Mouse (Mus musculus): ENCODE data around the gene Srprb. TPM values are rescaled to one million over a fixed set of nuclear protein-coding genes. Genes with fewer than 3 reads are reported as not detected.

Gene Srprb
- polyA plus RNA-seq, 2 experiments, result 17.1 to 18.4 TPM

GRCm38 (mm10) chr9:103239471-103239870 is 37.5 kb upstream of the Srprb start:
- TF ChIP-seq EP300 (IDR thresholded peaks at IDR 0.05; ENCODE audit: low read depth) (no peak), CTCF (IDR thresholded peaks at IDR 0.05; ENCODE audit: low read depth) (no peak)
- H3K4me3 ChIP-seq (ENCODE audit: insufficient read depth in 1 of 2, low read depth in 2 of 2, low read length in 2 of 2), result no peak overlapping the region
- no peaks in the 10 kb centered on the region for H3K36me3 ChIP-seq (replicated peaks; ENCODE audit: control insufficient read depth, insufficient read depth, low read depth)
- H3K27me3 ChIP-seq (ENCODE audit: control insufficient read depth, insufficient read depth, low read length), result no peaks in the 10 kb centered on the region
- peaks cover 0 to 18% of the 10 kb centered on the region in 2 experiments; a peak in 2 of 4 replicates for H3K4me1 ChIP-seq (replicated peaks; ENCODE audit: control insufficient read depth in 2 of 2, insufficient read depth in 2 of 2, low read length in 1 of 2)
- no peak overlapping the region for H3K27ac ChIP-seq
- no peaks in the 10 kb centered on the region for H3K9me3 ChIP-seq (ENCODE audit: control insufficient read depth, low read length)
- no peak overlapping the region for H3K9ac ChIP-seq (replicated peaks)
- DNase-seq (ENCODE audit: low read depth in 3 of 3, low spot score in 3 of 3) (no peak), ATAC-seq (ENCODE audit: insufficient read depth) (no peak)
- no peak overlapping the region for H3K4me2 ChIP-seq (ENCODE audit: low read depth)
- WGBS (ENCODE audit: insufficient replicate concordance), result 72% methylated on average over 6 of the region's 6 CpGs

- DNase-seq (ENCODE audit: low read depth in 3 of 3, low spot score in 3 of 3) (no peak), ATAC-seq (ENCODE audit: insufficient read depth) (peak; percentile 48; the same call in 1 of the 2 replicates)
- Histone ChIP-seq H3K27me3 (ENCODE audit: control insufficient read depth, insufficient read depth, low read length) (no peaks in the 10 kb centered on the region), H3K4me2 (ENCODE audit: low read depth) (no peak overlapping the region), H3K9me3 (ENCODE audit: control insufficient read depth, low read length) (no peaks in the 10 kb centered on the region), H3K4me3 (ENCODE audit: insufficient read depth in 1 of 2, low read depth in 2 of 2, low read length in 2 of 2) (no peak overlapping the region), H3K9ac (replicated peaks) (no peak overlapping the region), H3K27ac (peak overlapping the region; percentile 47), H3K4me1 (replicated peaks; ENCODE audit: control insufficient read depth in 2 of 2, insufficient read depth in 2 of 2, low read length in 1 of 2) (peaks cover 0 to 28% of the 10 kb centered on the region in 2 experiments; a peak in 2 of 4 replicates), H3K36me3 (replicated peaks; ENCODE audit: control insufficient read depth, insufficient read depth, low read depth) (no peaks in the 10 kb centered on the region)
- 50% methylated on average over 7 of the region's 7 CpGs for WGBS (ENCODE audit: insufficient replicate concordance)
- no peak for TF ChIP-seq CTCF (IDR thresholded peaks at IDR 0.05; ENCODE audit: low read depth)
- no peak for TF ChIP-seq EP300 (IDR thresholded peaks at IDR 0.05; ENCODE audit: low read depth)
Measured at GRCm38 (mm10) chr9:103234565-103235165, 32.7 kb upstream of the Srprb start.

- peaks cover 0 to 28% of the 10 kb centered on the region in 2 experiments; a peak in 2 of 4 replicates for H3K4me1 ChIP-seq (replicated peaks; ENCODE audit: control insufficient read depth in 2 of 2, insufficient read depth in 2 of 2, low read length in 1 of 2)
- no peaks in the 10 kb centered on the region for H3K36me3 ChIP-seq (replicated peaks; ENCODE audit: control insufficient read depth, insufficient read depth, low read depth)
- H3K4me2 ChIP-seq (ENCODE audit: low read depth), result no peak overlapping the region
- no peak for DNase-seq (ENCODE audit: low read depth in 3 of 3, low spot score in 3 of 3)
- no peak for ATAC-seq (ENCODE audit: insufficient read depth)
- TF ChIP-seq CTCF (IDR thresholded peaks at IDR 0.05; ENCODE audit: low read depth) (no peak), EP300 (IDR thresholded peaks at IDR 0.05; ENCODE audit: low read depth) (no peak)
- no peaks in the 10 kb centered on the region for H3K9me3 ChIP-seq (ENCODE audit: control insufficient read depth, low read length)
- no peaks in the 10 kb centered on the region for H3K27me3 ChIP-seq (ENCODE audit: control insufficient read depth, insufficient read depth, low read length)
- WGBS (ENCODE audit: insufficient replicate concordance), result 22% methylated on average over 7 of the region's 7 CpGs
- no peak overlapping the region for H3K9ac ChIP-seq (replicated peaks)
- peak overlapping the region; percentile 47 for H3K27ac ChIP-seq
- no peak overlapping the region for H3K4me3 ChIP-seq (ENCODE audit: insufficient read depth in 1 of 2, low read depth in 2 of 2, low read length in 2 of 2)
Measured at GRCm38 (mm10) chr9:103234059-103234458, 32.1 kb upstream of the Srprb start.

GRCm38 (mm10) chr9:103233006-103233395 is 31.1 kb upstream of the Srprb start:
- TF ChIP-seq CTCF (IDR thresholded peaks at IDR 0.05; ENCODE audit: low read depth), result no peak
- TF ChIP-seq EP300 (IDR thresholded peaks at IDR 0.05; ENCODE audit: low read depth), result no peak
- DNase-seq (ENCODE audit: low read depth in 3 of 3, low spot score in 3 of 3) (no peak), ATAC-seq (ENCODE audit: insufficient read depth) (no peak)
- Histone ChIP-seq H3K27ac (no peak overlapping the region), H3K9me3 (ENCODE audit: control insufficient read depth, low read length) (no peaks in the 10 kb centered on the region), H3K27me3 (ENCODE audit: control insufficient read depth, insufficient read depth, low read length) (no peaks in the 10 kb centered on the region), H3K9ac (replicated peaks) (no peak overlapping the region), H3K4me2 (ENCODE audit: low read depth) (no peak overlapping the region), H3K4me3 (ENCODE audit: insufficient read depth in 1 of 2, low read depth in 2 of 2, low read length in 2 of 2) (no peak overlapping the region), H3K4me1 (replicated peaks; ENCODE audit: control insufficient read depth in 2 of 2, insufficient read depth in 2 of 2, low read length in 1 of 2) (peaks cover 0 to 28% of the 10 kb centered on the region in 2 experiments; a peak in 2 of 4 replicates), H3K36me3 (replicated peaks; ENCODE audit: control insufficient read depth, insufficient read depth, low read depth) (no peaks in the 10 kb centered on the region)
- WGBS (ENCODE audit: insufficient replicate concordance), result 25% methylated on average over 7 of the region's 7 CpGs

GRCm38 (mm10) chr9:103232232-103233005 is 30.5 kb upstream of the Srprb start:
- no peak overlapping the region for H3K27ac ChIP-seq
- DNase-seq (ENCODE audit: low read depth in 3 of 3, low spot score in 3 of 3) (no peak), ATAC-seq (ENCODE audit: insufficient read depth) (no peak)
- H3K4me3 ChIP-seq (ENCODE audit: insufficient read depth in 1 of 2, low read depth in 2 of 2, low read length in 2 of 2), result no peak overlapping the region
- H3K9ac ChIP-seq (replicated peaks), result no peak overlapping the region
- 65% methylated on average over 7 of the region's 7 CpGs for WGBS (ENCODE audit: insufficient replicate concordance)
- no peak overlapping the region for H3K4me2 ChIP-seq (ENCODE audit: low read depth)
- no peaks in the 10 kb centered on the region for H3K27me3 ChIP-seq (ENCODE audit: control insufficient read depth, insufficient read depth, low read length)
- TF ChIP-seq CTCF (IDR thresholded peaks at IDR 0.05; ENCODE audit: low read depth) (no peak), EP300 (IDR thresholded peaks at IDR 0.05; ENCODE audit: low read depth) (no peak)
- peaks cover 0 to 28% of the 10 kb centered on the region in 2 experiments; a peak in 2 of 4 replicates for H3K4me1 ChIP-seq (replicated peaks; ENCODE audit: control insufficient read depth in 2 of 2, insufficient read depth in 2 of 2, low read length in 1 of 2)
- H3K36me3 ChIP-seq (replicated peaks; ENCODE audit: control insufficient read depth, insufficient read depth, low read depth), result no peaks in the 10 kb centered on the region
- no peaks in the 10 kb centered on the region for H3K9me3 ChIP-seq (ENCODE audit: control insufficient read depth, low read length)

Data from liver, embryonic 14.5 days (tissue).